Mouse (Mus musculus) natural killer cell, adult 2 months (primary cell): ENCODE results near the gene Mms22l.
"Not testable (repeated sequence)": the region's sequence is repeated elsewhere in the genome, so short reads cannot be mapped to it uniquely, and the experiment has no call there.

ENCODE experiments used
- DNase-seq, 2 experiments: peaks; one replicate each; pipeline ENCODE4 v3.0.0; 2022; ENCODE audit warnings: low spot score in 2 of 2

Mms22l gene

DNA sequence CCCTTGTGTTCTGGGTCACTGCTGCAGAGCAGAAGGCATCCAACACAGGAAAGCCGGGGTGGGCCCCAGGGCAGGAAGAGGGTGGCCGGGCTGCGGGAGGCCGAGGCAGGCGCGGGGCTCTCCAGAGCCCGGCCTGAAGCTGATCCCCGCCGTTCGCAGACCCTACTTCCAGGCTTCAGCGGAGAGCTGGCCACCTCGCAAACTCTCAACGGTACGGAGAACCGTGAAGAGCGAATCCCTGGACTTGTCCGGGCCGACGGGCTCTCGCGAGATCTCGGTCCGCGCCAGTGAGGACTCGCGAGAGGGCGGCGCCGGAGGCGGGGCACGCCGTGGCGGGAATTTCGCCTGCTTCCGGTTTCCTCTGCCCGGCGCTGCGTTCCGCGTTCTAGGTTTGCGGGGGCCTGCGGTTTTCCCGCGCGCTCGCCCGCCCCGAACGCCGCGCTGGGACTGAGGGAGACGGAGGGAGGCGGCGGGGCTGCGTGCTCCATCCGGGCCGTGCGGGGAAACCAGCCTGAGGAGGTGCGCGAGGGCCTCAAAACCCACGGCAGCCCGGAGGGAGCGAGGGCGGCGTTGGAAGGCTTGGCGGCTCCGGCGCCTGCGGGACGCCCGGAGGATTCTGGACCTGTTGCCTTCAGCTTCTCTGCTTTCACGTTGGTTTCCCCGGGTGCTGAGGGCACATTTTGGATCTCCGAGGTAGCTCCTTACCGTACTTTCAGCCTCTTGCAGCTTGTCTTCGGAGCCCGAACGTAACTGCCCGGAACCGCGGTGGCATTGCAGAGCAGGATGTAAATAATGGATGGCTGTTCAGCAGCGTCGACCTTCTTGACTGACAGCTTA lies at the start of gene Mms22l:
Gene Mms22l, plus strand, starts transcription at position 336 of the 837 bp plus-strand sequence.
- DNase-seq, result peak; percentile 81 to 86

DNA sequence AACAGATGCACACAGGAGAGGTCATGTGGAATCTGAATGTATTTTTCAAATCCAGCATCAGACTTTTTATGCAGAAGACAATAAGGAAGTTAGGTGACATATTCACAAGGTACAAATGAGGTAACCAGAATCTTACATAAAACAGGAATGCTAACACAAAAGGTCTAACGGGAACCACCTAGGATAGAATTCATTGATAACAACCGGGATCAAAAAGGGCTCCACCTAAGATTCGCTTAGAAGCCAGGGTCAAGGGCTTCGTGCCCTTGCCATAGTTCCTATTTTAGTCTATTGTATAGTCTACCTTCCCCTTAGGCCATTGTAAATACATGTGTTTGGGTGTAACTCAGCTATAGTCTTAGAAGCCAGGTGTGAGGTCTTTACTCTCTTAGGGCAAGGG lies 12.2 kb upstream of the Mms22l start:
- not testable (repeated sequence) for DNase-seq

- no peak for DNase-seq
Observed at GRCm38 (mm10) chr4:24496953-24497319, 685 bp downstream of the Mms22l start.

GRCm38 (mm10) chr4:24509195-24509594 lies 12.9 kb downstream of the Mms22l start:
- no peak for DNase-seq

- DNase-seq, result no peak
Observed at GRCm38 (mm10) chr4:24536989-24537388, 40.7 kb downstream of the Mms22l start.

GRCm38 (mm10) chr4:24543421-24543820 lies 47.2 kb downstream of the Mms22l start:
- no peak for DNase-seq

DNA sequence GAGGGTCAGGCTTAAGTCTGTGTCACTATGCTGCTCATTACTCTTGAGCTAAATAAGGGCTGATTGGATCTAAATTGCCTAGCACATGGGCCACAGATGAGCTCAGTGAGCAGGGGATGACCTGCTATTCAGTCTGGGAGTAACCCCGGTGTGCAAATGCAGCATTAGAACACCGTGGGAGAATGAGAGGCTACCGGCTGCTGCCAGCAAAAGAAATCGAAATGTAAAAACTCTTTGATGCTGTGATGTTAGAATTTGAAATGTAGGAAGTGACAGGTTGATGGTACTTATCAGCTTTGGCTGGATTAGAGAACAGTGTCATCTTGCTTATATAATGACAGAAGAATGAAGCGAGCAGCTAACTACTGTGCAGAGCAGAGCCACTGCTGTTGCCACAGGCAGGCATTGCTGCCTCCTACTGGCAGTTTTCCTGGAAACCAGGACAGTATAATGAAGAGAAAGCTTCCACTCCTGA lies 48.5 kb downstream of the Mms22l start:
- DNase-seq, result no peak

DNA sequence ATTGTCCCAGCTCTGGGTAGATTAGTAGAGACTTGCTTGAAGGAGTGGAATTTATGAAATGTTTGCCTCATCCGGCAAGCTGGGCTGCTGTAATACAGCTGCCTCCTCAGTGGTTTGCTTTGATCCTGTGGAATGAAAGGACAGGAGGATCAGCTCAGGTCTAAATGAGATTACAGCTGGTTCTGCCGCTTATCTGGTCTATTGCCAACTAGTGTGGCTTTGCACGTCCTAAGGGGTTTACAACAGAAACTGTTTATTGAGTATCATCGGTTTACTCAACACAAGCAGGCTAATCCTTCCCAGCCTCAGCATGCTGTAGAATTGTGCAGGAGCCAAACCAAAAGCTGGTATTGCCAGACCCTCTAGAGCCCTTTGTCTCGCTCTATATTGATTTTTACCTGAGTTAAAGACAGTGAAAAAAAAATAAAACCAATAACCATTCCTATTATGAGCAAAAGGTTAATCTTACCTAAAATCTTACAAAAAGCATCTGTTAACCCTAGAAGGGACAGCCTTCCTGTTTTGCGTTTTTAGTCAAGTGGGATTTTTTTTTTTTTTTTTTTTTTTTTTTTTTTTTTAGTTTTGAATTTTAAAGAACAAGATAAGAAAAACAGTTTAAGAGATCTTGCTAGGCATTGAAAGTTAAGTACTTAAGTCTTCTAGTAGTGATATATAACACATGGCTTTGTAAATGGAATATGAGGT lies 60.0 kb downstream of the Mms22l start:
- DNase-seq, result no peak

DNA sequence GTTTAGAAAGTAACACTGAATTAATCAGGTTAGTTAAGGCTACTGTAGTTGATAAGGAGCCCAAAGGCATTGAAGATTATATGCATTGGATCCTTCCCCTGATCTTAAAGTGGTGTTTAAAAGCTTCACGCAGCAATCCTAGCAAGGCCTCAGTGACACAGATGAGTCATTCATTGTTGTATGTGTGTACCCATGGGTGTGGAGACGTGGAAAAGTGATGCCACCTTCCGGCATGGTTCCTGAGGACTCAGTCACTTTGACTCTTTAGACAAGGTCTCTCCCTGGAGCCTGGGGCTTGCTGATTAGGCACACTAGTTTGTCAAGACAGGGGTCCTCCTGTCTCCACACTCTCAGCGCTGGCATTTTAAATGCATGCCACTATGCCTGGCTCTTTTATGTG lies 60.9 kb downstream of the Mms22l start:
- no peak for DNase-seq

DNA sequence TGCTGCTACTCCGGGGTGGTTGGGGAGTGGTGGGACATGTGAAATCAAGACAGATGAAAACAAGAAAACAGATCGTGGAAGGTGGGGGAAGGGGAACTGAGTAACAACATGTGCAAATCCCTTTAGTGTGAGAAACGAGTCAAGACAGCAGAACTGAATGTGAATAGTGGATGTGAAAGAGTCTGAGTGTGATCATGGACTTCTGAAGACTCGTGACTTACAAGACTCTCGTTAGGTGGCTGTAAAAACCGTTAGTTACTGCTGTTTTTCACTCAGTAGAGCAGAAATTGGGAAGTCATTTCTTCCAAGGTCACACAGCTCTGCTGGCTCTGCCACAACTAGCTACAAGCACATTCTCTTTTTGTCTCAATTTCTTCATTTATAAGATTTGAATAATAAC lies 71.8 kb downstream of the Mms22l start:
- DNase-seq, result no peak

DNA sequence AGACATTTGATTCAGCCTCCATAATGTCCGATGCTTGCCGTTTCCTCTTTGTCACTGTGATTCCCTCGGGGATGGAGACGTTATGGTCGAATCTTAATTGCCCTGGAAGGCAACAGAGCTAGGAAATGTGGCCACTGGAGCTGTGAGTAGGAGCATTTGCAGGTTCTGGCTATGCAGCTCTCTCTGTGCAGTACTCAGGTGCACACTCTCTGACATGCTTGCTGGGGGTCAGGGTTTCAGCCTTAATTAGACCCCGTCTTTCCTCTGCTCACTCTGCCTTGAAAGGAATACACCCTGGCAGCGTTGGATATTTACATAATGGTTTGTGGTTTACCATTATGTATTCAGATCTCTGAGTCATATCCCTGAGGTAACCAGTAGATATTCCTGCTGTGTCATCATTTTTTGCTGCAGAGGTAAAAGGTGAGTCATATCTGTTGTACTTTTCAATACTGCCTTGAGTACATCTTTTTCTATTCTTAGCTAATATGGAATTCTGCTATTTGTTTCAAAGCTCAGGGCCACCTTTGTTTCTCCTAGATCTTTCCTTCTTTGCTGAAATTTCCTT lies 72.8 kb downstream of the Mms22l start:
- no peak for DNase-seq

DNA sequence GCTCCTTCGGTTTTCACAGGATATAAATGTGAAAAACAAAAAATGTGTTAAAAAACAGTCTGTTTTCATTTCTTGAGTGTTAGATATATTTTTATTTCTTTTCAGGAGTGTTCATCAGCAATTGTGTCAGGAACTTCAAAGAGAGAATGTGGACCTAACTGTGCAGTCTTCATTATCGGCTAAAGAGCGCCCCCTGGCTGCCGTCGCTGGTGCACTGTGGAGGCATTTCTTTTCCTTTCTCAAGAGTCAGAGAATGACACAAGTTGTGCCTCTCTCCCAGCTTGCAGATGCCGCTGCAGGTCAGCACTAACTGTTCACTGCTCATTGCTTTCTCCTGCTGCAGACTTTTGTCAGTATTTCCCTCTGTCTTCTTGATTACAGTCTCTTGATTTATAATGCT lies 78.0 kb downstream of the Mms22l start:
- peak; percentile 46 to 67 for DNase-seq

- DNase-seq, result no peak
Observed at GRCm38 (mm10) chr4:24577594-24577993, 81.3 kb downstream of the Mms22l start.

GRCm38 (mm10) chr4:24582295-24582694 lies 86.0 kb downstream of the Mms22l start:
- no peak for DNase-seq

DNA sequence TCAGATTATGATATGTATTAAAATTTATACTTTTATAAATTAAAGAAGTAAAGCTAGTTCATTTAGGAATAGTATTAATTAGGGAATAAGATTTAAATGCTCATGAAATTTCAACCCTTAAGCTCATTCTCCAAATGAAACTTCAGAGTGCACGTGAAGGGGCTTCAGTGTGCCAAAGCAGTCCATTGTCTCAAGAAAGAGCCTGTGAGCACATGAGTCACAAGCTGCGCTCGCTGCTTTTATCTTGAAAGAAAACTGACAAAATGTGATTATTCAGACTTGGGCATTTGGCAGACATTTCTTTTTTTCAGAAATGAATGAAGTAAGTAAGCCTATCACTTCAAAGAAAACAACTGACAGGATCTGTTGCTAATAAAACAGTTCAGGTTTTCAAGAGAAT lies 87.7 kb downstream of the Mms22l start:
- no peak for DNase-seq

- DNase-seq, result no peak
Observed at GRCm38 (mm10) chr4:24594824-24595223, 98.6 kb downstream of the Mms22l start.

- DNase-seq, result no peak
Observed at GRCm38 (mm10) chr4:24596942-24597611, 100.8 kb downstream of the Mms22l start.

DNA sequence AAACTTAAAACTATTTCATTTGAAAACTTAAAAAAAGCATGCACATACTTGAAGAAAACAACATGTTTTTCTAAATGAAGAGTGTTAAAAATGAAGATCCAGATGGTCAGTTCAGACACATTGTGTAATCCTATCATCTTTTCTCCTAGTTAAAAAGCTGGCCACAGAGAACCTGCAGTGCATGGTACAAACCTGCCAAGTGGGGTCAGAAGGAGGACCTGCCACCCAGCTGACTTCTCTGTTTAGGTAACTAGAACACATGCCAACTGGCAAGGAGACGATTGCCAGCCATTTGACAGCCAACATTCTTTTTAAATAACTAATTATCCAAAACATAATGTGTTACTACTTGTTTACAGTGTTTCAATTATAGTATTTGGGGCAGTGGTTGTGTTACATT lies 102.4 kb downstream of the Mms22l start:
- DNase-seq, result no peak

- no peak for DNase-seq
Observed at GRCm38 (mm10) chr4:24601711-24602110, 105.5 kb downstream of the Mms22l start.

GRCm38 (mm10) chr4:24609085-24609484 lies 112.8 kb downstream of the Mms22l start:
- DNase-seq, result no peak

GRCm38 (mm10) chr4:24609564-24609963 lies 113.3 kb downstream of the Mms22l start:
- DNase-seq, result no peak

DNA sequence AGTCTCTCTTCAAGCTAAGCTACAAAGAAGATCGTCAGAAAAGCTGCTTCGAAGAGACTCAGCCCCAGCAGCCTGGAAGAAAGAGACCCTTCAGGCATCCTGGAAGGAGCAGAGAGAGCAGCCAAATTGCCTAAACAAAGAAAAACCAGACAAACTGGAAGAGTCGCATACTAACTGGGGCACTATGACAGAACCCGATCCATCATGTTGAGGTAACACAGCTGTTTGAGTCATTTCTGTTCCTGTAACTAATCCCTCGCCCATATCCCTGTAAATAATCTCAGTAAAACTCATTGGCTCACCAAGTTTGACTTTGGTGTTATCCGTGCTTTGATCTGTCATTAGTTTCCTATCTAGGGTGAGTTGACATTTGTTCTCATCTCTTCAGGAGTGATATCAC lies 123.8 kb downstream of the Mms22l start:
- DNase-seq, result no peak
